Mouse (Mus musculus): Measurements from ENCODE around the gene Ddx25. TPM values are rescaled to one million over a fixed set of nuclear protein-coding genes. Genes with fewer than 3 reads are reported as not detected.

The Ddx25 gene
- polyA plus RNA-seq, 1 experiment from 2014 or later: 0.50 TPM

DNA sequence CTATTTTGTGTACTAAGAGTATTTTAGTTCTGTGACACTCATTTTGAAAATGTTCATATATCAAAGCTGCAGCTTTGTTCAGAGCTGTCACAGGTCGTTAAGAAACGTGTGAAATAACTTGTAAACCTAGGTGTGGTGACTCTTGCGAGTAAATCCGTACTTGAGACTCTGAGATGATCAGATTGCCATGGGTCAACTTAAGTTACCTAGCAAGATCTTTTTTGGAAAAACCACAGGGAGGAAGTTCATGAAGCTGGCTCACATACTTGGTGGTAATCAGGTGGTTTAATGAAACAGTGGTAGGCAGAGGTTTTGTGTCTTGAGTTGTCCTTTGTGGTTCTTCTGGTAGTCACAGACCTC is 64.6 kb downstream of the Ddx25 start:
- ATAC-seq: peak; percentile 51
- no peaks in the 10 kb centered on the region; the same call in 1 of the 2 replicates for H3K4me1 ChIP-seq (replicated peaks; ENCODE audit: control insufficient read depth, insufficient read depth, low read length)
- no peaks in the 10 kb centered on the region for H3K27me3 ChIP-seq (replicated peaks; ENCODE audit: control insufficient read depth, insufficient read depth, low read length)
- no peak overlapping the region for H3K27ac ChIP-seq (ENCODE audit: low read depth, low read length)
- H3K9me3 ChIP-seq (ENCODE audit: control insufficient read depth): no peaks in the 10 kb centered on the region
- peaks cover 16% of the 10 kb centered on the region for H3K36me3 ChIP-seq (ENCODE audit: control insufficient read depth, insufficient read depth)
- H3K4me3 ChIP-seq (ENCODE audit: low read depth, low read length): no peak overlapping the region
- WGBS: 34% methylated on average over 4 of the region's 4 CpGs
- TF ChIP-seq CTCF (IDR thresholded peaks at IDR 0.05; ENCODE audit: low read depth): no peak
- no peak overlapping the region for H3K9ac ChIP-seq (ENCODE audit: low read depth, low read length)
- H3K4me2 ChIP-seq (replicated peaks; ENCODE audit: low read depth): no peak overlapping the region; the same call in 1 of the 2 replicates

GRCm38 (mm10) chr9:35493033-35493732 is 65.1 kb downstream of the Ddx25 start:
- no peak overlapping the region; the same call in 1 of the 2 replicates for H3K4me2 ChIP-seq (replicated peaks; ENCODE audit: low read depth)
- H3K4me1 ChIP-seq (replicated peaks; ENCODE audit: control insufficient read depth, insufficient read depth, low read length): no peaks in the 10 kb centered on the region; the same call in 1 of the 2 replicates
- no peaks in the 10 kb centered on the region for H3K9me3 ChIP-seq (ENCODE audit: control insufficient read depth)
- TF ChIP-seq CTCF (IDR thresholded peaks at IDR 0.05; ENCODE audit: low read depth): no peak
- H3K27me3 ChIP-seq (replicated peaks; ENCODE audit: control insufficient read depth, insufficient read depth, low read length): no peaks in the 10 kb centered on the region
- no peak overlapping the region for H3K4me3 ChIP-seq (ENCODE audit: low read depth, low read length)
- peaks cover 18% of the 10 kb centered on the region for H3K36me3 ChIP-seq (ENCODE audit: control insufficient read depth, insufficient read depth)
- WGBS: 47% methylated on average over 7 of the region's 7 CpGs
- H3K9ac ChIP-seq (ENCODE audit: low read depth, low read length): no peak overlapping the region
- peak; percentile 94 for ATAC-seq
- no peak overlapping the region for H3K27ac ChIP-seq (ENCODE audit: low read depth, low read length)

DNA sequence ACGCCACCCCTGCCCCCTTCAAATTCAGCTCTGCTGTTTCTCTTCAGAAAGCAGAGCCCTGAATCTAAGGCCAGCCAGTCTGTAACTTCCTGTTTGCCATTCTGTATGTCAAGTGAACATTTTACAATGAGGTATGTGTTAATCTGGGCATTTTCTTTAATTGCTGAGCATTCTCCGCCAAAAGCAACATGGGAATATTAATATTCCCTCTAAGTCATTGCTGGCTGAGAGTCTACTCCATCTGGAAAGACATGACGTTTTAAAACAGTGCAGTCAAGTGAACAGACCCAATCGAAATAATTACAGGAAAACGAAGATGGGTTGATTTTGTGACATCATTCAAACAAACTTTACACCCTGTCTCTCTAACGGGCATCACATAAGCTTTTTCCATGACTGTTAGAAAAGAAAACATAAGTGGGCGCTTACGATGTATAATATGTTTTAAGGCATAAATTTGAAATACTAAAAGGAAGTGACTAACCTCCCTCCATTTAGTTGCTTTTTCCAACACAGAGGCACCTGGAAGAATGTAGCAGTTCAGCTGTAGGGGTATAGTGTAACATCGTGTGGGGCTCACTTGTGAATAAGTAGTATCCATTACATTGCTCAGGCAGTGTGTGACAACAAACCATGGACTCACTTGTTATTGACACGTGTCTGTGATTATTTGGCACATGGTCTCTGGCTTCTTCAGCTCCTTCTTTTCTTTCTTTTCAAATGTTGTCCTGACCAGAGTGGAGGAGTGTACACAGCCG is 67.0 kb downstream of the Ddx25 start:
- peaks cover 24% of the 10 kb centered on the region for H3K36me3 ChIP-seq (ENCODE audit: control insufficient read depth, insufficient read depth)
- WGBS: 86% methylated on average over 11 of the region's 11 CpGs
- H3K9ac ChIP-seq (ENCODE audit: low read depth, low read length): no peak overlapping the region
- no peaks in the 10 kb centered on the region; the same call in 1 of the 2 replicates for H3K4me1 ChIP-seq (replicated peaks; ENCODE audit: control insufficient read depth, insufficient read depth, low read length)
- no peak overlapping the region for H3K4me3 ChIP-seq (ENCODE audit: low read depth, low read length)
- H3K27me3 ChIP-seq (replicated peaks; ENCODE audit: control insufficient read depth, insufficient read depth, low read length): no peaks in the 10 kb centered on the region
- no peak overlapping the region for H3K27ac ChIP-seq (ENCODE audit: low read depth, low read length)
- H3K9me3 ChIP-seq (ENCODE audit: control insufficient read depth): no peaks in the 10 kb centered on the region
- no peak for ATAC-seq
- TF ChIP-seq CTCF (IDR thresholded peaks at IDR 0.05; ENCODE audit: low read depth): no peak
- H3K4me2 ChIP-seq (replicated peaks; ENCODE audit: low read depth): no peak overlapping the region

DNA sequence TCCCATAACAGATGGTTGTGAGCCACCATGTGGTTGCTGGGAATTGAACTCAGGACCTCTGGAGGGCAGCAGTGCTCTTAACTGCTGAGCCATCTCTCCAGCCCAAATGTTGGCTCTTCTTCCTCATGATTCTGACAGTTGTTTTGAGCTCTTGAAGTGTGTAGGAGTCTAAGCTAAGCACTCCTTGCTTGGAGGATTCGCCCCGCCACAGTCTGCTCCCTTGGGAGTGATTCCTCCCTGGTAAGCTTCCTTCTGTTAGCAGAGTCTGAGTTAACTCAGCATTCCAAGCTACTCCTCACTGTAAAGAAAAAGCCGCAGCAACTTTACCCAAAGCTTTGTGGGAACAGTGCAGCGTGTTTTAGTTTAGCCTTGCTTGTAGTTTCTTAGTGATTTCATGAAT is 69.8 kb downstream of the Ddx25 start:
- no peaks in the 10 kb centered on the region for H3K9me3 ChIP-seq (ENCODE audit: control insufficient read depth)
- 84% methylated on average over 4 of the region's 4 CpGs for WGBS
- no peak for TF ChIP-seq CTCF (IDR thresholded peaks at IDR 0.05; ENCODE audit: low read depth)
- H3K36me3 ChIP-seq (ENCODE audit: control insufficient read depth, insufficient read depth): peaks cover 36% of the 10 kb centered on the region
- ATAC-seq: no peak
- no peaks in the 10 kb centered on the region for H3K4me1 ChIP-seq (replicated peaks; ENCODE audit: control insufficient read depth, insufficient read depth, low read length)
- H3K4me2 ChIP-seq (replicated peaks; ENCODE audit: low read depth): no peak overlapping the region
- no peak overlapping the region for H3K4me3 ChIP-seq (ENCODE audit: low read depth, low read length)
- no peak overlapping the region for H3K9ac ChIP-seq (ENCODE audit: low read depth, low read length)
- H3K27me3 ChIP-seq (replicated peaks; ENCODE audit: control insufficient read depth, insufficient read depth, low read length): no peaks in the 10 kb centered on the region
- H3K27ac ChIP-seq (ENCODE audit: low read depth, low read length): no peak overlapping the region; the same call in 1 of the 2 replicates

Other genes with a start within 250 kb of the Ddx25 start
- gene Cdon, start 137.4 kb downstream of the Ddx25 start, polyA plus RNA-seq (2015; fragmentation: Nextera tagmentation; extraction: Ambion mirVana): 1.9 and 2.4 TPM in 2 replicates
- gene Gm1113, start 40.3 kb downstream of the Ddx25 start, polyA plus RNA-seq (2015; fragmentation: Nextera tagmentation; extraction: Ambion mirVana): not detected in 2 replicates
- gene Pus3, start 67 bp upstream of the Ddx25 start, polyA plus RNA-seq (2015; fragmentation: Nextera tagmentation; extraction: Ambion mirVana): 6.5 and 6.6 TPM in 2 replicates
- gene Pate2, start 11.8 kb upstream of the Ddx25 start, polyA plus RNA-seq (2015; fragmentation: Nextera tagmentation; extraction: Ambion mirVana): 0.27 and 0.31 TPM in 2 replicates
- 4.2 and 4.9 TPM in 2 replicates for gene Hyls1, start 11.9 kb upstream of the Ddx25 start, polyA plus RNA-seq (2015; fragmentation: Nextera tagmentation; extraction: Ambion mirVana)
- gene Pate4, start 53.4 kb upstream of the Ddx25 start, polyA plus RNA-seq (2015; fragmentation: Nextera tagmentation; extraction: Ambion mirVana): not detected in 2 replicates
- gene Pate3, start 89.7 kb upstream of the Ddx25 start, polyA plus RNA-seq (2015; fragmentation: Nextera tagmentation; extraction: Ambion mirVana): not detected in 2 replicates
- gene Pate1, start 128.9 kb upstream of the Ddx25 start, polyA plus RNA-seq (2015; fragmentation: Nextera tagmentation; extraction: Ambion mirVana): not detected in 2 replicates
- not detected in 2 replicates for gene Gm17677, start 182.5 kb upstream of the Ddx25 start, polyA plus RNA-seq (2015; fragmentation: Nextera tagmentation; extraction: Ambion mirVana)
- not detected in 2 replicates for gene Gm17727, start 219.6 kb upstream of the Ddx25 start, polyA plus RNA-seq (2015; fragmentation: Nextera tagmentation; extraction: Ambion mirVana)
- gene Gm27235, start 231.6 kb upstream of the Ddx25 start, polyA plus RNA-seq (2015; fragmentation: Nextera tagmentation; extraction: Ambion mirVana): not detected in 2 replicates
- not detected in 2 replicates for gene D730048I06Rik, start 231.6 kb upstream of the Ddx25 start, polyA plus RNA-seq (2015; fragmentation: Nextera tagmentation; extraction: Ambion mirVana)

All from intestine, postnatal 0 days (tissue).